Mouse (Mus musculus) embryonic facial prominence, embryonic 11.5 days (tissue): ENCODE data around the gene Dnajc9. TPM values are rescaled to one million over a fixed set of nuclear protein-coding genes. Genes with fewer than 3 reads are reported as not detected.

Experiments used
- ATAC-seq: fragments of 200-750 bp; cut with Nextera tagmentation; replicated peaks from 2 replicates; pipeline ENCODE4 v1.8.0; 2017; ENCODE audit warnings: low read depth; ENCODE audit not compliant: insufficient number of reproducible peaks, low FRiP score, low TSS enrichment
- DNase-seq: peaks from one replicate; pipeline ENCODE4 v3.0.0-alpha.2; 2015; ENCODE audit warnings: low spot score
- H3K27ac ChIP-seq: fragments of 300-500 bp; sonication (generic); replicated peaks from 2 replicates; pipeline ENCODE4 v1.5.1; 2014; ENCODE audit warnings: mild to moderate bottlenecking, low read depth, low read length, control low read depth
- H3K27me3 ChIP-seq: fragments of 300-500 bp; sonication (generic); 2 replicates; pipeline ENCODE4 v1.6.1; 2014; ENCODE audit warnings: mild to moderate bottlenecking, low read length, moderate library complexity, mixed read lengths; ENCODE audit not compliant: control insufficient read depth, insufficient read depth
- H3K36me3 ChIP-seq: fragments of 300-500 bp; sonication (generic); replicated peaks from 2 replicates; pipeline ENCODE4 v1.6.1; 2014; ENCODE audit warnings: low read depth, mild to moderate bottlenecking, low read length, moderate library complexity, mixed read lengths; ENCODE audit not compliant: control insufficient read depth, insufficient read depth
- H3K4me1 ChIP-seq: fragments of 300-500 bp; sonication (generic); 2 replicates; pipeline ENCODE4 v1.6.1; 2014; ENCODE audit warnings: low read length, mixed read lengths; ENCODE audit not compliant: control insufficient read depth, insufficient read depth
- H3K4me2 ChIP-seq: fragments of 300-500 bp; sonication (generic); 2 replicates; pipeline ENCODE4 v1.6.1; 2014; ENCODE audit warnings: low read depth, mild to moderate bottlenecking, control low read depth, low read length, moderate library complexity
- H3K4me3 ChIP-seq: fragments of 300-500 bp; sonication (generic); 2 replicates; pipeline ENCODE4 v1.5.1; 2014; ENCODE audit warnings: low read depth, low read length, control low read depth
- H3K9ac ChIP-seq: fragments of 300-500 bp; sonication (generic); replicated peaks from 2 replicates; pipeline ENCODE4 v1.6.1; 2014; ENCODE audit warnings: mild to moderate bottlenecking, control low read depth, low read length
- H3K9me3 ChIP-seq: fragments of 300-500 bp; sonication (generic); replicated peaks from 2 replicates; pipeline ENCODE4 v1.6.1; 2016; ENCODE audit warnings: mild to moderate bottlenecking, low read length, inconsistent platforms, mixed read lengths; ENCODE audit not compliant: control insufficient read depth
- WGBS: fragments of 180-500 bp; shearing (Covaris S2); extraction: QIAGEN DNeasy Blood & Tissue Kit; methylation state at CpG from one replicate; pipeline ENCODE4 v1.1.7; 2014; 5-methylcytosine and 5-hydroxymethylcytosine counted together
- polyA plus RNA-seq: library from polyadenylated mRNA; unstranded; fragments of >200 nt; fragmentation: Nextera tagmentation; extraction: Ambion mirVana; gene quantifications from 2 replicates; pipeline ENCODE4 v1.2.1, GENCODE M21; 2014

The Dnajc9 gene
- polyA plus RNA-seq, 1 experiment from 2014 or later = 274 TPM

- Histone ChIP-seq H3K27ac (no peak overlapping the region), H3K4me1 (no peaks in the 10 kb centered on the region), H3K4me2 (no peak overlapping the region), H3K27me3 (no peaks in the 10 kb centered on the region), H3K4me3 (no peak overlapping the region), H3K36me3 (peaks cover 7% of the 10 kb centered on the region), H3K9ac (no peak overlapping the region), H3K9me3 (no peaks in the 10 kb centered on the region)
- ATAC-seq (no peak), DNase-seq (no peak)
- 85% methylated on average over 5 of the region's 5 CpGs for WGBS
Measured at GRCm38 (mm10) chr14:20379087-20379640, 9.5 kb downstream of the Dnajc9 start.

GRCm38 (mm10) chr14:20378313-20379061 lies 10.2 kb downstream of the Dnajc9 start:
- ATAC-seq = no peak
- H3K4me3 ChIP-seq = no peak overlapping the region
- no peaks in the 10 kb centered on the region for H3K9me3 ChIP-seq
- H3K9ac ChIP-seq = no peak overlapping the region
- no peak overlapping the region for H3K4me2 ChIP-seq
- no peaks in the 10 kb centered on the region for H3K4me1 ChIP-seq
- WGBS = 40% methylated on average over 13 of the region's 13 CpGs
- DNase-seq = peak; percentile 69
- no peak overlapping the region for H3K27ac ChIP-seq
- no peaks in the 10 kb centered on the region for H3K27me3 ChIP-seq
- H3K36me3 ChIP-seq = peaks cover 7% of the 10 kb centered on the region

- no peak for DNase-seq
- ATAC-seq = no peak
- H3K27ac ChIP-seq = no peak overlapping the region
- no peak overlapping the region for H3K4me2 ChIP-seq
- H3K4me3 ChIP-seq = no peak overlapping the region
- H3K9me3 ChIP-seq = no peaks in the 10 kb centered on the region
- H3K9ac ChIP-seq = no peak overlapping the region
- no peaks in the 10 kb centered on the region for H3K4me1 ChIP-seq
- peaks cover 2% of the 10 kb centered on the region; the same call in 1 of the 2 replicates for H3K36me3 ChIP-seq
- no peaks in the 10 kb centered on the region for H3K27me3 ChIP-seq
- 83% methylated on average over 4 of the region's 4 CpGs for WGBS
Measured at GRCm38 (mm10) chr14:20377112-20377521, 11.6 kb downstream of the Dnajc9 start.

GRCm38 (mm10) chr14:20371854-20372253 lies 16.9 kb downstream of the Dnajc9 start:
- H3K9ac ChIP-seq = no peak overlapping the region
- no peak overlapping the region for H3K4me2 ChIP-seq
- no peak overlapping the region for H3K27ac ChIP-seq
- H3K36me3 ChIP-seq = peaks cover under 1% of the 10 kb centered on the region; the same call in 1 of the 2 replicates
- H3K4me1 ChIP-seq = no peaks in the 10 kb centered on the region
- ATAC-seq (no peak), DNase-seq (no peak)
- no peaks in the 10 kb centered on the region for H3K27me3 ChIP-seq
- no peaks in the 10 kb centered on the region for H3K9me3 ChIP-seq
- 91% methylated on average over 1 of the region's 1 CpGs for WGBS
- no peak overlapping the region for H3K4me3 ChIP-seq

- DNase-seq (no peak), ATAC-seq (no peak)
- Histone ChIP-seq H3K27ac (no peak overlapping the region), H3K9ac (no peak overlapping the region), H3K36me3 (no peaks in the 10 kb centered on the region), H3K27me3 (no peaks in the 10 kb centered on the region), H3K4me2 (no peak overlapping the region), H3K4me1 (no peaks in the 10 kb centered on the region), H3K4me3 (no peak overlapping the region), H3K9me3 (no peaks in the 10 kb centered on the region)
- 87% methylated on average over 7 of the region's 7 CpGs for WGBS
Measured at GRCm38 (mm10) chr14:20370798-20371197, 17.9 kb downstream of the Dnajc9 start.

GRCm38 (mm10) chr14:20368271-20368670 lies 20.4 kb downstream of the Dnajc9 start:
- peaks cover 2% of the 10 kb centered on the region; the same call in 1 of the 2 replicates for H3K36me3 ChIP-seq

GRCm38 (mm10) chr14:20363230-20363629 lies 25.5 kb downstream of the Dnajc9 start:
- DNase-seq = no peak
- no peaks in the 10 kb centered on the region for H3K9me3 ChIP-seq
- H3K27me3 ChIP-seq = no peaks in the 10 kb centered on the region
- no peak overlapping the region for H3K9ac ChIP-seq
- WGBS = 98% methylated on average over 4 of the region's 4 CpGs
- H3K4me2 ChIP-seq = no peak overlapping the region
- H3K4me3 ChIP-seq = no peak overlapping the region
- no peak for ATAC-seq
- H3K36me3 ChIP-seq = peaks cover 5% of the 10 kb centered on the region
- H3K27ac ChIP-seq = no peak overlapping the region
- no peaks in the 10 kb centered on the region for H3K4me1 ChIP-seq

More at GRCm38 (mm10) chr14:20368271-20368670, 20.4 kb downstream of the Dnajc9 start:
- DNase-seq (no peak), ATAC-seq (no peak)
- H3K4me1 ChIP-seq = no peaks in the 10 kb centered on the region
- H3K9me3 ChIP-seq = no peaks in the 10 kb centered on the region
- no peaks in the 10 kb centered on the region for H3K27me3 ChIP-seq
- no peak overlapping the region for H3K27ac ChIP-seq
- H3K9ac ChIP-seq = no peak overlapping the region
- whole genome bisulfite sequencing = 96% methylated on average over 3 of the region's 3 CpGs
- no peak overlapping the region for H3K4me2 ChIP-seq
- no peak overlapping the region for H3K4me3 ChIP-seq

- WGBS = 0% methylated on average over 42 of the region's 42 CpGs
- Histone ChIP-seq H3K4me1 (no peaks in the 10 kb centered on the region), H3K9me3 (no peaks in the 10 kb centered on the region), H3K4me2 (peak within 1 kb of the TSS; percentile 50), H3K27ac (peak within 1 kb of the TSS; percentile 84), H3K27me3 (no peaks in the 10 kb centered on the region), H3K4me3 (peak within 1 kb of the TSS; percentile 71), H3K9ac (peak within 1 kb of the TSS; percentile 93), H3K36me3 (no peaks in the 10 kb centered on the region; the same call in 1 of the 2 replicates)
- peak; percentile 99 for DNase-seq
- peak; percentile 98 for ATAC-seq
Measured at GRCm38 (mm10) chr14:20347991-20348541, 40.6 kb downstream of the Dnajc9 start, which contains the start of the genes Ecd and Fam149b. Gene Ecd (minus strand): TSS chr14:20348121. Gene Fam149b (plus strand): TSS chr14:20348162.
